Mouse (Mus musculus): Measurements from ENCODE around the gene Cenpm.

DNA sequence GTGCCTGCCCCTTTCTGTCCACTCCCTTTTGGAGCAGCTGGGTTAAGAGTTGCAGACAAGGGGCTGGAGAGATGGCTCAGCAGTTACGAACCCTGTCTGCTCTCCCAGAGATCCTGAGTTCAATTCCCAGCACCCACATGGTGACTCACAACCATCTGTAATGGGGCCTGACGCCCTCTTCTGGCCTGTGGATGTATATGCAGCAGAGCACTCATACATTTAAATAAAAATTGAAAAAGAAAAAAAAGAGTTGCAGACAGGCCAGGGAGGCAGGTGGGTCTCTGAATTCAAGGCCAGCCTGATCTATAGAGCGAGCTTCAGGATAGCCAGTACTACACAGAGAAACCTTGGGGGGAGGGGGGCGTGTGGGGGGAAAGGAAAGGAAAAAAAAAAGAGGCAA is 57.1 kb downstream of the Cenpm start:
- TF ChIP-seq CTCF (IDR thresholded peaks at IDR 0.05; ENCODE audit: low read depth) (0 out of 2 replicates have a peak, but pooled peaks have one; percentile 25), EP300 (IDR thresholded peaks at IDR 0.05; ENCODE audit: low read depth) (no peak)

Data from liver, postnatal 0 days (tissue).